Mouse (Mus musculus) layer of hippocampus, postnatal 36 days (tissue): ENCODE measurements around the gene Slc24a3. TPM values are rescaled to one million over a fixed set of nuclear protein-coding genes. Genes with fewer than 3 reads are reported as not detected.

ENCODE experiments used
- DNase-seq, 2 experiments: peaks; one replicate each; pipeline ENCODE4 v3.0.0; 2022
- total RNA-seq, 2 experiments: library from RNA; stranded (reverse); gene quantifications; 2 replicates each; pipeline ENCODE4 v1.2.3; 2021

Slc24a3 gene
- total RNA-seq, 2 experiments from 2014 or later: 182 to 185 TPM

DNA sequence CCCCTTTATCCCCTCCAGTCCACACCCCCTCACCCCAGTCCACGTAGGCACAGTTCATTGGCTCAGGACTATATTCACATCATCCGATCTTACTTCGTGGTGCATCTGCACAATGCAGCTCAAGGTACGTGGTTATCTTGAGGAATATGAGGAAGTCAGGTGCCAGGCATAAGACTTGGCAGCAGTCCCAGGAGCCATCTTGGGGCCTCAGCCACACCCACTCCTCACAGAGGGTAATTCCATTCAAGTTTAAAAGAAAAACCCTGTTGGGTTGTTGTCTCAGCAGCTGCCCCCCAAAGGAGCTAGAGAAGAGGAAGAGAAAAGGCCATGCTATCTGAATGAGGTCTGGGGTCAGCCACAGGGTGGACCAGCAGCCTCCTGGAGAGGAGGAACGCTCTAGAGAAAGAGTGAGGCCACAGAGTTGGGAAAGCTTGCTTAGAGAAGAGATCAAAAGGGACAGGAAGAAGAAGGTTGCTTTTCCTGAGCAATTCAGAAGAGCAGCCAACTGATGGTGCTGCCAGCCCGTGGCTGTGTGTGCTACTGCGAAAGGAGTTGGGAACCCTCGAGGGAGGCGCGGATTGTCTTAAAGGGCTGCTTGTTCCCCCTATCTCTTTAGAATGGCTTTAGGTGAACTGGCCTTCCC is 523.9 kb downstream of the Slc24a3 start:
- no peak for DNase-seq
